ENCODE assay signal across 8 mouse cellular contexts in genomic region chr2:84714811-84715561, GRCm38 (mm10). TPM values are rescaled to one million over a fixed set of nuclear protein-coding genes. Genes with fewer than 3 reads are reported as not detected.
DNase-seq lines count a peak whose midpoint lies in the region; ATAC-seq lines count a peak whose summit lies in the region.

Zdhhc5 (minus strand) TSS chr2:84715180.

- peak; percentile 68 for ATAC-seq in inflammation-experienced regulatory T-cells, adult 6 months
- peak; percentile 78 for ATAC-seq in megakaryocyte-erythroid progenitor cell, adult 5-6 weeks (replicated peaks; ENCODE audit: low FRiP score, low TSS enrichment, poor library complexity, severe bottlenecking)

- DNase-seq in adrenal gland, adult (ENCODE audit: inconsistent age in 2 of 2, low spot score in 1 of 2) = peak; percentile 99 to 100
- peak; percentile 98 for DNase-seq in embryo, embryonic 10.5 days (ENCODE audit: low spot score)
- DNase-seq in gastrocnemius, postnatal 14 days = peak; percentile 99
- peak; percentile 98 to 100 for DNase-seq in left cerebral cortex, postnatal 10 days (ENCODE audit: extremely low spot score in 1 of 2, low spot score in 2 of 2)
- peak; percentile 99 for DNase-seq in right cerebral cortex, postnatal 25 days
- peak; percentile 99 for DNase-seq in urinary bladder, postnatal 4 days (ENCODE audit: low spot score in 2 of 2)

- intact Hi-C loops in gastrocnemius, postnatal 14 days (cut with DNase I; ENCODE audit: low total_unique reads) = no loop called here
- intact Hi-C loops in left cerebral cortex, postnatal 10 days (cut with DNase I) = no loop called here

RNA-seq across cellular contexts. Expression of gene Zdhhc5, which starts in this region (rescaled TPM):
- 10 to 100 TPM; 41.3 to 45.1 TPM for total RNA-seq in gastrocnemius, postnatal 14 days (2021)
- polyA plus RNA-seq in inflammation-experienced regulatory T-cells, adult 6 months (2017; shearing (Covaris generic)) = 10 to 100 TPM; 12.9 to 14.1 (median 13.3) TPM
- 10 to 100 TPM; 37.0 to 38.4 TPM for total RNA-seq in left cerebral cortex, postnatal 10 days (2021)
- 37.6 and 44.6 TPM in 2 replicates for total RNA-seq in megakaryocyte-erythroid progenitor cell, adult 5-6 weeks (2014; fragmentation: Nextera tagmentation)
- total RNA-seq in megakaryocyte-erythroid progenitor cell, adult 5-6 weeks (2017) = 23.9 and 37.0 TPM in 2 replicates

Comparison
In these comparisons a context has a peak if more than half of its experiments do, and no peak if none do; other contexts are left out.
1. Peak in every context shown above with its lines: DNase-seq and ATAC-seq.